Mouse (Mus musculus): ENCODE measurements around the gene Cdc42se2.

- TF ChIP-seq EP300 (IDR thresholded peaks at IDR 0.05; ENCODE audit: low read depth) (no peak), CTCF (IDR thresholded peaks at IDR 0.05; ENCODE audit: low read depth) (no peak)
Observed at GRCm38 (mm10) chr11:54691179-54691578, 96.3 kb downstream of the Cdc42se2 start.

All from liver, postnatal 0 days (tissue).